Mouse (Mus musculus): ENCODE measurements around the gene Fermt1.

DNA sequence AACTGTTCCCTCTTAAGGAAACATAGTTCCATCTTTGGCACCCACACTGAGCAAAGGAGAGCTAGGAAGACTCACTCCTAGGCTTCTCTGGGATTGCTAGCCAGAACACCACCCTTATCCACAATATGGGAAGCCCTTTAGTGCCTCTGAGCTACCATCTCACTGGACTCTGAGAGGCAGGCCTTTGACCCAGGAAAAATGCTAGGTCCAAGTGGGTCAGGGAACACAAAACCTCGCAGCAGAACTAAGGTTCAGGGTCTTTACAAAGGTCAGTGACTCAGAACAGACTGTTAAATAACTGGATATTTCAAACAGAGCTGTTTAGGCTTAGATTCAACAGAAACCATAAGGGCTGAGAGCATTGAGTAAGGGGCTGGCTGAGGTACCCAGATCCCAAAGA lies 68.7 kb downstream of the Fermt1 start:
- TF ChIP-seq CTCF (IDR thresholded peaks at IDR 0.05; ENCODE audit: borderline replicate concordance, extremely low read depth, insufficient read depth, insufficient read length) (no peak), POLR2A (IDR thresholded peaks at IDR 0.05; ENCODE audit: borderline replicate concordance, extremely low read depth, insufficient read depth, insufficient read length, poor library complexity, severe bottlenecking) (no peak)

All from brain, embryonic 14.5 days (tissue).